Mouse (Mus musculus): ENCODE measurements around the gene Dst.

Gene Dst

GRCm38 (mm10) chr1:33931791-33932190 lies 23.8 kb downstream of the Dst start:
- DNase-seq: no peak

- DNase-seq: no peak
Measured at GRCm38 (mm10) chr1:33932196-33932595, 24.2 kb downstream of the Dst start.

DNA sequence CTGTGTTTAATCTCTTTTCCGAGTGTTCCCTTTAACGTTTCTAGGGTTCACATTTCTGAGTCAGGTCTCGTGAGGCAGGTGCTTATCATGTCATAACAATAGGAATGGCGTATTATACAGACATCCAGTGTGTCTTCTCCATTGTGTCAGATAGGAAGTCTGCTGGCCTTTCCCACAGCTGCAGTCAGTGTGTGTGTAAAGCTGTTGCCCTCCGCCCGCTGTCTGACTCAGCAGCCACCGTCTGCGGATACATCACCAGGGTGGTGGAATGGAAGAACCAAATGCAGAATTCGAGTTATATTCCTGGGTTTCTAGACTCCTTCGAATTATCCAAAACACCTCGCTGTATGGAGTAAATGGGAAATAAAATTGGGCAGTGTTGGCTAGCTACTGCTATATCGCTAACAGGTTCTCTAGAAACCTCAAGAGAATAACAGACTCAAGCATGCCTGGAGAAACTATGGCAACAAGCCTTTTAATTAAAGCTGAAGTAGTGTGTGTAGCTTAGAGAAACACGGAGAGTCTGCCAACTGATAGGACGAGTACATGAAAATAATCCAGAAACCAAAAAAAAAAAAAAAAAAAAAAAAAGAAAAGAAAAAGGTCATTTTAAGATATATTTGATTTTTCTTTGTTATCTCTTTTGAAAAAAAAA lies 24.9 kb downstream of the Dst start:
- DNase-seq: no peak

- no peak for DNase-seq
Measured at GRCm38 (mm10) chr1:33935946-33936345, 27.9 kb downstream of the Dst start.

DNA sequence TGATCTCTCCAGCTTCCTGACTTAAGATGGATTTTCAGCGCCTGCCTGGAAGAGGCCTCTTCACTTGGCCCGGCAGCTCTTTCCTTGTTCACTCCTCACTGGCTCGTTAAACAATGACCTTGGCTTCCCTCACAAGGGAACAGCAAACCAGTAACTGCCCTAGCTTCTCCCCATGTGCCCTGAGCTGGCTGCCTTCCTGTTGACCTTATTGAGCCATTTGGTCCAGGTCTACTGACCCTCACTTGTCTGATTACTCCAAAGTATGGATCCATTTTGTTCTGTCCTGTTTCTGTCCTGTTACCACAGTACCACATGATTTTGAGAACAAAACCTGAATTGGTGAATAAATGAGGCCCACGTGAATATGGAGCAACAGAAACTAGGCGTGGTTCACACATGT lies 31.8 kb downstream of the Dst start:
- DNase-seq: no peak

GRCm38 (mm10) chr1:33940364-33940928 lies 32.4 kb downstream of the Dst start:
- no peak for DNase-seq

GRCm38 (mm10) chr1:33942638-33943037 lies 34.6 kb downstream of the Dst start:
- no peak for DNase-seq

- no peak for DNase-seq
Measured at GRCm38 (mm10) chr1:33943943-33944342, 35.9 kb downstream of the Dst start.

- peak; percentile 64 to 67 for DNase-seq
Measured at GRCm38 (mm10) chr1:33944977-33945750, 37.1 kb downstream of the Dst start.

- DNase-seq: no peak
Measured at GRCm38 (mm10) chr1:33945756-33946155, 37.7 kb downstream of the Dst start.

DNA sequence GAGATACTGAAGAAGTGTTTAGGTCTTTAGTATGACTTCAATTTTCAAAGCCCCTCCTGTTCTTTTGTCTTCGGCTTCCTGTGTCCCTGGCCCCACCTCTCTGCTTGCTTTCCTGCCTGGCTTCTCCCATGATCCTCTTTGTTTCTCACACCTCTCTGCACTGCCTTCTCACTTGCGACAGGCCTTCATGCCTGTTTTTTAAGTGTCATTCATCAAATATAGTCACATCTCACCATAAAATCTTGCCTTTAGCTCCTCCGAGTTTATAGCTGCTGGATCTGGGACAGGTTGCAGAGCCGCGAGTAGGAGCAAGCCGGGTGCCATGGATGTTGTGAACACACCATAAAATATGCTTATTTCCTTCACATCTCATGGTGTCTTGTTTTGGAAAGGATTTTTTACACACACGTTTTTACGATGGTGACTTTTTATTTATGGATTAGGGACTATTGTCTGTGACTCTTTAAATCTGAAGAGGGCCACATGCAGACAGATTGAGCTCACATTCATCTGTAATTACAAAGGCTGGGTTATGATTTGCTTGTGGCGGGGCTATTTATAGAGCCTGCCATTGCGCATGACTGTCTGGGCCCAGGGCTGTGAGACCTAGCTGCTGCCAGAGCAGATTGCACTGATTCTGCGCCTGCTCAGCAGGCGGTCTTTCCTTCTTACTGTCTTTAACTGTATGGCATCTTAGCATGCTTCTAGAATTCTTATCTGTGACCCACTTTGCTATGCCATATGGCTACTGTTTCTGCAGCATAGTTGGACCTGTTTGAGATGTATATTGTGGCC lies 38.8 kb downstream of the Dst start:
- no peak for DNase-seq

GRCm38 (mm10) chr1:33947838-33948237 lies 39.8 kb downstream of the Dst start:
- peak in 1 of 2 experiments; percentile 52 for DNase-seq

DNA sequence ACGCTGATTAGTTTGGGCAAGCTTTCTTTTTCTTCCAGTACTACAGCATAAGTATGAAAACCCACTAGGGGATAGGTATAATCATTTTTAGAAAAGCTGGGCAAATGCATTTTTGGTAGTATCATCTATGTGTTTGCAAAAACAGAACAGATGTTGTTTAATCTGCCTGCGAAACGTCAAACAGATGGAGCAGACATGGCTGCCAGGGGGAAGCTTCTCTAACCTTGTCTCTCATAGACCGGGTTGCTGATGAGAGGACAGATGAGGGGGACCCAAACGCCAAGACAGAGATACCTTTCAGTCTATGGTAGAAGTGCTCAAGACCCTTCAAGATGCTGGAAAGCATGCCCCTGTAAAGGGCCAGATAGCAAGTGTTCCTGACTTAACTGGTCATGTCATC lies 40.5 kb downstream of the Dst start:
- no peak for DNase-seq

GRCm38 (mm10) chr1:33955626-33956025 lies 47.6 kb downstream of the Dst start:
- DNase-seq: no peak

DNA sequence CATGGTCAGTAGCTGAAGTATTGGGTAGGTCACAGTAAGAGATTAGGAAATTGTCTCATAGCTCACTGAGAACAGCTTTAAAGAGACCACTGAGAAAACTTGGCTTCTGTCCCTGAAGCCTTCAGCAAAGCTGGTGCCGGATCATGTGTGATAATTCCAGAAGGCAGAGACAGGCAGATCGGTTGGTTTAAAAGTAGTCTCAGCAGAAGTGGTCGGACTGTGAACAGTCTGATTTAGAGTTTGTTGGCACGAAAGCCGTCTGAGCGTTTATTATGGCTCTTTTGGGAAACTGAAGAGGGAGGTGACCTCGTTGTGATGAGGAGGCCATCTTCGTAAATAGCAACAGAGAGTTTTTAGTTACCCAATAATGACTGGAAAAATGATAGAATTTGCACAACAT lies 52.4 kb downstream of the Dst start:
- no peak for DNase-seq

DNA sequence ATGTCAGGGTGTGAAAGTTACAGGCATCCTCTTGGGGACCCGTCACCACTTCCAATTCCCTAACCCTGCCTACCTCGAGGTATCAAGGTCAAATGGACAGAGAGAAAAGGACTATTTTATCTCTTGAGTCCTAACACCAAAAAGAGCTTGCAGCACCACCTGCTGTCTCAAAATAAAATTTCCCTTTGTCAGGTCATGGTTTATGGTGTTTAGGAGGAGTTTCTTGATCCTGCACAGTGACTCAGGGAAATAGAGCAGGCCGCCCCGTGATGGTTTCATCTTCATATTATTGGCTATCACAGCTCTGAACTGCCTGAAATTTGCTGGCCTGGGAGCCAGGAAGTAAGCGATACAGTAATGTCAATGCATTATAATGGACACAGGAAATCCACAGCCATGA lies 56.6 kb downstream of the Dst start:
- peak in 1 of 2 experiments; percentile 25 for DNase-seq

- no peak for DNase-seq
Measured at GRCm38 (mm10) chr1:33965824-33966223, 57.8 kb downstream of the Dst start.

DNA sequence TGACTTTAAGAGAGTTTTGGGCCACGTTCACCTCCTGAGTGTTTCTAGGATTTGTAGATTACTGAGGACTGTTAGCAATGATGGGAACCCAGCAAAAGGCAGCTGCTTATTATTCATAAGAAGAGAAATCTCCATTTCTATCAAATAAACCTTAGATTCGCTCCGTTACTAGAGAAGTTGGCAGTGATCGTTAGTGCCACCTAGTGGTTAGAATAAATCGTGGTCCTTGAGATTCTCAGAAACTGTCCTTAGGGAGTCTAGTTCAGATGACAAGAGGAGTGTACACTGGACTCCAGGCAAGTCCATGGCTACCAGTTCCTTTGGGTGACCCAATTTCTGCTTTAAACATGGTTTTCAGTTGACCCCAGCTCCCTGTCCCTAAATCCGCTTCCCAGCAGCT lies 58.3 kb downstream of the Dst start:
- peak in 1 of 2 experiments; percentile 14 for DNase-seq

- DNase-seq: no peak
Measured at GRCm38 (mm10) chr1:33967206-33967605, 59.2 kb downstream of the Dst start.

DNA sequence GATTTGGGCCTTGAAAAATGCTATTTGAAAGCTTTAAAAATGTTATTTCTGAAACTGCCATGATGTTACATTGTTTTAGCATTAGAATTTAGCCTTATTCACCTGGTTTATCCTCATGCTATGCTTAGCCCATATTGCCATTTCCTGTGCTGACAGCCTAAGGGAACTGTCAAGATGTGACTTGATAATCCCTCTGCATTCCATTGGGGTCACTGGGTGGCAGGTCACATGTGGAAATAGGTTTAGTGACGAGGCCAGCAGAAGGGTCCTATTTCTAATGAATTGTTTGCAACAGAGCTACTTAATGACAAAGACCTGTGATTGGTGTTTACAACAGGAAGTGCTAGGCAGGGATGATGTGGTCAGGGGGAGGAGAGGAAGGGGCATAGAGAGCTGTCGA lies 61.9 kb downstream of the Dst start:
- no peak for DNase-seq

DNA sequence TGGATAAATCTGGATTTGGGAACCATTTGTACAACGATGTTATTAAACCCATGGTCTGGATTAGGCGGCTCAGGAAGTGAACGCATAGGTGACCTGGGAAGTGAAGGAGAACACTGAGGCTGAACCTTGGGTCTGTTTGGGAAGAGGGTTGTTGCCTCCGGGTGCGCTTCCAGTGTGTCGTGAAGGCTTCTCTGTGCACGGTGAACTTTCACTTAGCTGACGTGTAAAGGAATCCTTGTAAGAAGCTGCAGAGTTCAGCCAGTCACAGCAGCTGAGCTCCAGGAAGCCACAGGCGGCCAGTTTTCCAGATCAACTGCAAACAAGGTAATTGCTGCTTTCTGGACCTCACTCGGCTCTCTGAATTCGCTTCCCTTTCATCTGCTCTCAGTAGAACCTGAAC lies 66.4 kb downstream of the Dst start:
- DNase-seq: no peak

DNA sequence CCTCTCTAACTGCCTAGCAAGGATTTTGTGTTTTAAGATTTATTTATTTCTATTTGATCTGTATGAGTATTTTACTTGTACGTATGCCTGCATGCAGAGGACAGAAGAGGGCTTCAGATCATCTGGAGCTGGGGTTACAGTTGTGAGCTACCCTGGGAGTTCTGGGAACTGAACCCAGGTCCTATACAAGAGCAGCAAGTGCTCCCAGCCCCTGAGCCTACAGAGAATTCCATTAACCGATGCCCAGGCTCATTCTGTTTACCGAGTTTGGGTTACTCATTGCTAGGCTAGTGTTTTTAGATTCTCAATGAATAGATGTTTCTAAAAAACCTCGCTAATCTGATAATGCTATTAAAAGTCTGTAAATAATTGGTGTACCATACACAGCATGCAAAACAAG lies 67.3 kb downstream of the Dst start:
- no peak for DNase-seq

GRCm38 (mm10) chr1:33977832-33978231 lies 69.8 kb downstream of the Dst start:
- no peak for DNase-seq

Measured in lung, adult 18-20 months (tissue).